Mouse (Mus musculus): ENCODE measurements around the gene Speer4e. TPM values are rescaled to one million over a fixed set of nuclear protein-coding genes. Genes with fewer than 3 reads are reported as not detected.
"Not testable (repeated sequence)": the region's sequence is repeated elsewhere in the genome, so short reads cannot be mapped to it uniquely, and the experiment has no call there.

The Speer4e gene
- polyA plus RNA-seq, 1 experiment from 2014 or later, result not detected

DNA sequence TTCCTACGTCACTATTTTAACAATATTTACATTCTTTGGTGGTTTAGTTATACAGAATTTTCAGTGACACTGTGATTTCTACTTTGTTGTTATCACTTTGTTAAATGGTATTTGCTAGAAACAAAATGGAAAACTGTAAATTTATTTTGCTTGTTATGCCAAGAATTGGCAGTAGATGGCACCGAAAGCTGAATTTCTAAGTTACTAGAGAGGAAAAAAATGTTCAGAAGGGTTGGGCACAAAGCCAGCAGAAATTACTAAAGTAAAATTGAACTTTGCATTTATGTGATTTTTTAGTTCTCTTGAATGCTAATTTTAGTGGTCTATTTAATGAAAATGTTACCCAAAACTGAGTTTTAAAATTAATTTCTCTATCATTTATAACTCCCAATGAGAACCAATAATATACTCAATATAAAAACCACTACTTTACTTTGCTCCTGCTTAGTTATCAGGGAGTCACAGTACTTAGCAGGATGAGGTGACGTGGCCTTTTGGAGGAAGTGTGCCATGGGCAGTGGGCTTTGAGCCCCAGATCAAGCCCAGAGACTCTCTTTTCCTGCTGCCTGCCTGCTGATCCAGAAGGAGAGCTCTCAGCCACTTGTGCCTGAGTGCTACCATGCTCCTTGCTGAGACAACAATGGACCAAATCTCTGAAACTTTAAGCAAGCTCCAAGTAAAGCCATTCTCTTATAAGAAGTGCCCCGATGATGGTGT is 9.4 kb upstream of the Speer4e start:
- H3K27me3 ChIP-seq; H3K27ac ChIP-seq (replicated peaks); H3K4me1 ChIP-seq (replicated peaks); H3K4me2 ChIP-seq; H3K4me3 ChIP-seq; H3K36me3 ChIP-seq; ATAC-seq (ENCODE audit: low FRiP score, low read depth); H3K9ac ChIP-seq: not testable (repeated sequence)
- H3K9me3 ChIP-seq, result peaks cover 18% of the 10 kb centered on the region
- WGBS, result 59% methylated on average over 4 of the region's 4 CpGs

DNA sequence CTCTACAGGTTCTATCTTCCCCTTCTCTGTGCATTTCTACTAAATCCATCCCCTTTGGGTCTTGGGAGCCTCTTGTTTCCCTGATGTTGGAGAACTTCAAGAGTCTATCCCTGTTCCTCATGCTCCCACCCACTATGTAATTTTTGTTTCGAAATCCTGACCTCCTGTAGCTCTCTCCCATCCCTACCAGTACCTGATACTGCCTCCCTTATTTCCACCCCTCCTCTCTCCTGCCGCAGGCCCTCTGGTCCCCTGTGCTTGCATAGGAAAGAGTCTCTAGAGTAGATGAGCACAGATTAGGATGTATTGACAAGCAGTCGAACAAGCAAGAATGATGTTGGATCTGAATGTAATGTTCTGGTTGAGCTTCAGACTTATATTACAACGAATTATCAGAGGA is 7.3 kb upstream of the Speer4e start:
- H3K36me3 ChIP-seq; H3K27me3 ChIP-seq; H3K4me1 ChIP-seq (replicated peaks); H3K4me2 ChIP-seq; H3K27ac ChIP-seq (replicated peaks); ATAC-seq (ENCODE audit: low FRiP score, low read depth); H3K4me3 ChIP-seq; H3K9ac ChIP-seq: not testable (repeated sequence)
- WGBS, result 69% methylated on average over 4 of the region's 4 CpGs
- peaks cover 10% of the 10 kb centered on the region for H3K9me3 ChIP-seq

DNA sequence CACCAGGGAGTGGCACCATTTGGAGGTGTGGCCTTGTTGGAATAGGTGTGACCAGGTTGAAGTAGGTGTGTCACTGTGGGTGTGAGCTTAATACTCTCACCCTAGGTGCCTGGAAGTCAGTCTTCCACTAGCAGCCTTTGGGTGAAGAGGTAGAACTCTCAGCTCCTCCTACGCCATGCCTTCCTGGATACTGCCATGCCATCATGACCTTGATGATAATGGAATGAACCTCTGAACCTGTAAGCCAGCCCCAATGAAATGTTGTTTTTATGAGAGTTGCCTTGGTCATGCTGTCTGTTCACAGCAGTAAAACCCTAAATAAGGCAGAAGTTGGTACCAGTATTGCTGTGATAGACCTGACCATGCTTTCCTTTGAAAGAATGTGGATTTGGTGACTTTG is 2.8 kb upstream of the Speer4e start:
- ATAC-seq (ENCODE audit: low FRiP score, low read depth); H3K4me1 ChIP-seq (replicated peaks); H3K4me3 ChIP-seq; H3K9me3 ChIP-seq; H3K36me3 ChIP-seq; H3K27ac ChIP-seq (replicated peaks); H3K9ac ChIP-seq; H3K27me3 ChIP-seq; H3K4me2 ChIP-seq: not testable (repeated sequence)
- WGBS, result 92% methylated on average over 1 of the region's 1 CpGs

DNA sequence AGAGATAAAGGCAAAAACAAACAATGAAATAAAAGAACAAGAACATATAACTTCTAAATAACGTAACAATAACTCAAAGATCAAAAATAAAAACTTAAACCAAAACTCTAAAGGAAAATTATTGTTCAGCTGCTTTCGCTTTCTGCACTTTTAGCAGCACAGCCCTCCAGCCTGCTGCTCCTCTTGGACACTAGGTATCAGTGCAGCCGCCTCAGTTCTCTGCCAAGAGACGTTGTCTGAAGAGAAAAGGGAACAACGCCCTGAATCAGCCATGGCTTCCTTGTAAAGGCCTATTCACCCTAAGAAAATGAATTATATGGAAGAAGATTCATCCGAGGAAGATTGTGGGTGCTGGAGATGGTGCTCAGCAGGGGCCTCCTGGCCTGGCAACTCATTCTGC is 4.5 kb downstream of the Speer4e start:
- H3K4me2 ChIP-seq; H3K27ac ChIP-seq (replicated peaks); H3K4me3 ChIP-seq; ATAC-seq (ENCODE audit: low FRiP score, low read depth); H3K9ac ChIP-seq; H3K36me3 ChIP-seq; H3K9me3 ChIP-seq; H3K27me3 ChIP-seq; H3K4me1 ChIP-seq (replicated peaks): not testable (repeated sequence)
- WGBS, result 76% methylated on average over 5 of the region's 6 CpGs

DNA sequence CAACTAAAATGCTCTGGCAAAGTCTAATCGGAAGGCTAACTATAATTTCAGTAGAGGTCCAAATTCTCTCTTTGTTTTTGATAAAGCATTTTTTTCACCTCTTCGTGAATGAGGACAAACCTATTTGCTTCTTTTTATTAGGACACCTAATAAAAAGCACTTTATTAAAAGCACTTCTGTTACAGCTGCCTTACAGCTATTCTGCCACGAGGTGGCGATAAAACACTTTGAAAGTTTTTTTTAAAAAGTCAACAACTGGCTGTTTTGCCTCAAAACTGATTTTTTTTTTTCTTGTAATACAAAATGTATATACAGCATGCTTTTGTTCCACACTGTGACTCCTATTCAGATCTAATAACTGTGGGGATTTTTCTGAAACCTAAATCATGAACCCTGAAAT is 11.2 kb downstream of the Speer4e start:
- not testable (repeated sequence) for ATAC-seq (ENCODE audit: low FRiP score, low read depth); H3K4me3 ChIP-seq; H3K4me1 ChIP-seq (replicated peaks); H3K4me2 ChIP-seq; H3K9ac ChIP-seq; H3K27ac ChIP-seq (replicated peaks); H3K36me3 ChIP-seq; H3K9me3 ChIP-seq; H3K27me3 ChIP-seq
- WGBS, result 32% methylated on average over 4 of the region's 4 CpGs

DNA sequence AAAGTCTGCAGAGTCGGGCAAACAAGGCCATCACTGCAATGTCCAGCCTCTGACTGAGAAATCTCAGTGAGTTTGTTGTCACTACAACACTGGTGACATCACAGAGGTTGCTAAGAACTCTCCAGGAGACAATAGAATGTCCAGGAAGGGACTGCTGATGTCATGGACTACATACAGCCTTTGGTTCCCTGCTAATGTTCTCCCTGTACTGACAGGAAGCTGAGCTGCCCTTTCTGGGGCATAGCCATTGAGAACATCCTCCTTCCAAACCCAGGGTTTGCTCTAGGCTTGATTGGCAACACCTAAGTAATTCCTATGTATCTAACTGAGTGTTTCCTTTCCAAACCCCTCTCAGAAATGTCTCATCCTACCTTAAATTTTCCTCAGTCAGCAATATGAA is 23.4 kb downstream of the Speer4e start, which contains the start of gene Gm9758:
Gm9758 (minus strand) TSS at position 101 of the 400 bp plus-strand sequence.
- 68% methylated on average over 1 of the region's 1 CpGs for WGBS

GRCm38 (mm10) chr5:14914361-14914760 is 23.9 kb downstream of the Speer4e start:
- not testable (repeated sequence) for H3K9me3 ChIP-seq; ATAC-seq (ENCODE audit: low FRiP score, low read depth); H3K4me3 ChIP-seq; H3K4me1 ChIP-seq (replicated peaks); H3K9ac ChIP-seq; H3K27ac ChIP-seq (replicated peaks); H3K27me3 ChIP-seq; H3K4me2 ChIP-seq; H3K36me3 ChIP-seq
- 77% methylated on average over 2 of the region's 3 CpGs for WGBS

More for the DNA sequence above, 23.4 kb downstream of the Speer4e start, which contains the start of gene Gm9758:
- H3K27ac ChIP-seq (replicated peaks); ATAC-seq (ENCODE audit: low FRiP score, low read depth); H3K27me3 ChIP-seq; H3K4me3 ChIP-seq; H3K9ac ChIP-seq; H3K4me2 ChIP-seq; H3K9me3 ChIP-seq; H3K36me3 ChIP-seq; H3K4me1 ChIP-seq (replicated peaks): not testable (repeated sequence)

- 19% methylated on average over 3 of the region's 3 CpGs for WGBS
These were observed 34.7 kb downstream of the Speer4e start for GRCm38 (mm10) chr5:14903539-14903938.

DNA sequence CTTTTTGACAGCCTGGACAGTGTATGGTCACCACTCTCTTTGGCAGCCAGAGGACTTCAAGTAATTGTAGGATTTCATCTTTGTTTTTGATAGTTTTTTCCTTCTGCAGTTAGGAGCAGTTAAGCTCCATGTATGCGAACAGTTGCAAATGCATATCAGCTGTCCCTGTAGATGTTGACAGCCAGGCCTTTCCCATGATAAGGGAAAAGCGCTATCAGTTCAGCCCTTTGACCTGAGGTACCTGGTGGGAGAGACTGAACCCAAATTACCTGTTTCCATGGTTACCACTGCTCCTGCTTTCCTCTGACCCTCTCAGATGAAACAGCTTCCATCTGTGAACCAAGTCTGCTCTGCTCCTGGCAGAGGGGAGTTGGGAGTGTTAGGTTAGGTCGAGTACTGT is 46.0 kb downstream of the Speer4e start:
- H3K4me2 ChIP-seq, result no peak overlapping the region
- H3K27me3 ChIP-seq, result no peaks in the 10 kb centered on the region
- no peak overlapping the region for H3K27ac ChIP-seq (replicated peaks)
- H3K9me3 ChIP-seq, result no peaks in the 10 kb centered on the region
- no peak overlapping the region for H3K4me3 ChIP-seq
- H3K36me3 ChIP-seq, result no peaks in the 10 kb centered on the region
- H3K9ac ChIP-seq, result no peak overlapping the region
- ATAC-seq (ENCODE audit: low FRiP score, low read depth), result no peak
- no peaks in the 10 kb centered on the region for H3K4me1 ChIP-seq (replicated peaks)
- WGBS, result 68% methylated on average over 3 of the region's 3 CpGs

More at GRCm38 (mm10) chr5:14903539-14903938, 34.7 kb downstream of the Speer4e start:
- H3K36me3 ChIP-seq; H3K9ac ChIP-seq; ATAC-seq (ENCODE audit: low FRiP score, low read depth); H3K27ac ChIP-seq (replicated peaks); H3K4me3 ChIP-seq; H3K4me2 ChIP-seq; H3K4me1 ChIP-seq (replicated peaks); H3K9me3 ChIP-seq; H3K27me3 ChIP-seq: not testable (repeated sequence)

DNA sequence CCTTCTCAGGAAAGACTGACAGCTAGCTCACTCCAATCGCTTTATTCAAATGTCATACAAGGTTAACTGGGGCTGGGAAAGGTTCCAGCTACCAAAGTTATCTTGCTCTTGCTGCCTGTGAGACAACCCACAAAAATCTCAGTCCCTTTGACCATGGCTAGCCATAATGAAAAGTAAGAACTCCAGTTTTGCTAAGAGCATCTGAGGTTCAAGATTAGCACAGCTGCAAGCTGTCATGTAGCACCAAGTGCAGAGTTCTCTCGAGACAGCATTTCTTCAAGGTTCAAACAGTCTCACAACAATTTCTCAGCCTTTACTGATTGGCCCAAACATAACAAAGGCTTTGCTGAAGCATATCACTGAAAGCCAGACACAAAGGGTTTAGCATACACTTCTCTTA is 52.9 kb downstream of the Speer4e start:
- WGBS, result 67% methylated on average over 2 of the region's 2 CpGs
- not testable (repeated sequence) for H3K27ac ChIP-seq (replicated peaks); H3K27me3 ChIP-seq; H3K9ac ChIP-seq; H3K9me3 ChIP-seq; ATAC-seq (ENCODE audit: low FRiP score, low read depth); H3K4me1 ChIP-seq (replicated peaks); H3K4me2 ChIP-seq; H3K4me3 ChIP-seq; H3K36me3 ChIP-seq

Other genes starting within 250 kb of the Speer4e start
- gene Gm9758, start 23.5 kb downstream of the Speer4e start, polyA plus RNA-seq (2015; fragmentation: Nextera tagmentation; extraction: Ambion mirVana), result not detected in 2 replicates
- not detected in 2 replicates for gene Gm10354, start 40.5 kb upstream of the Speer4e start, polyA plus RNA-seq (2015; fragmentation: Nextera tagmentation; extraction: Ambion mirVana)
- not detected in 2 replicates for gene Gm17019, start 94.6 kb upstream of the Speer4e start, polyA plus RNA-seq (2015; fragmentation: Nextera tagmentation; extraction: Ambion mirVana)